Mouse (Mus musculus) CD4-positive, CD25-positive, alpha-beta regulatory T cell, adult 9 weeks (primary cell): Measurements from ENCODE around the gene Pate1. TPM values are rescaled to one million over a fixed set of nuclear protein-coding genes. Genes with fewer than 3 reads are reported as not detected.

ENCODE experiments used
- polyA plus RNA-seq: library from polyadenylated mRNA; unstranded; fragments of 100-300 nt; shearing (Covaris generic); gene quantifications from one replicate; pipeline ENCODE4 v1.2.1, GENCODE M21; 2017

Pate1 gene
- not detected for polyA plus RNA-seq

DNA sequence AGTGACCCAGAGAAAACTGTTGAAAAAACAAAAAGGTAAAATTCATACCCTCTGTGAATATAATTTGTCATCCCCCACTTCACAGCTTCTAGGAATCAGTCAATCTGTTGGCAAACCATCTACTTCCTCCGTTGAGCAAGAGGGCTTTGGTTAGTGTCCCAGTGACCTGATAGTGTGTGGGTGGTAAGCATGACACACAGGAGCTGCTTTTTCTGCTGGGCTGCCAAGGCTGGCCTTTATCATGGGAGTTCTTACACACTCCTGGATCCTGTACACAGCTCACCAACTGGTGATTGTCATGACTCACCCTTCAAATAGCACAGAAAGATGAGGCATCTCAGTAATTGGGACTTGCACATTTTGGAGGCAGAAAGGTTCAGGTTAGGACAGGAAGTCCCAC, at the start of gene Pate1:
Gene Pate1 (minus strand): TSS at position 378 of the 400 bp plus-strand sequence.

DNA sequence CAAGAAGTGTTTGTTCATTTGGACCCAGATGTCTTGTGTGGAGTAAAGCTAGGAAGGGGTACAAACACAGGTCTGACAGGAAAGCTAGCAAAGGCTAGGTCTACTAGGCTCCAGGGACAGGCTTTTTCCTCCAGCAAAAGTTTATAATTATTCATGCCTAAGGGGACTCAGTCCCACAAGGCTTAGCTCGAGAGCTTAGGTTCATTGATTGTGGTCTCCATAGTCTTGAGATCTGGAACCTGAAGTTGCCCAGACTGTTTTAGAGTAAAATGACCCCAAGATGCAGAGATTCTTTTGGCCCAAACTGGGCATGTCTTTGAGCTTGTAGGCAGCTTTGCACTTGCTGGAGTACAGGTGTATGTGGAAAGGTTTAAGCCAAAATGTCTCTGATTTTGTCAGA, 39.1 kb downstream of the Pate1 start, which contains the start of gene Pate3:
Gene Pate3 (minus strand): TSS at position 101 of the 400 bp plus-strand sequence.

Other genes starting within 250 kb of the Pate1 start
- not detected for gene Gm1113, start 169.1 kb downstream of the Pate1 start, polyA plus RNA-seq
- 0.10 TPM for gene Ddx25, start 128.9 kb downstream of the Pate1 start, polyA plus RNA-seq
- 41.1 TPM for gene Pus3, start 128.8 kb downstream of the Pate1 start, polyA plus RNA-seq
- not detected for gene Pate2, start 117.1 kb downstream of the Pate1 start, polyA plus RNA-seq
- 11.0 TPM for gene Hyls1, start 117.0 kb downstream of the Pate1 start, polyA plus RNA-seq
- gene Pate4, start 75.4 kb downstream of the Pate1 start, polyA plus RNA-seq = not detected
- gene Pate3, start 39.2 kb downstream of the Pate1 start, polyA plus RNA-seq = not detected
- gene Gm17677, start 53.7 kb upstream of the Pate1 start, polyA plus RNA-seq = not detected
- not detected for gene Gm17727, start 90.7 kb upstream of the Pate1 start, polyA plus RNA-seq
- not detected for gene Gm27235, start 102.7 kb upstream of the Pate1 start, polyA plus RNA-seq
- not detected for gene D730048I06Rik, start 102.7 kb upstream of the Pate1 start, polyA plus RNA-seq
- not detected for gene 9230110F15Rik, start 156.8 kb upstream of the Pate1 start, polyA plus RNA-seq
- not detected for gene 9230113P08Rik, start 221.0 kb upstream of the Pate1 start, polyA plus RNA-seq